Mouse (Mus musculus) small intestine, adult 2 months (tissue): Measurements from ENCODE around the gene Cacna1c. TPM values are rescaled to one million over a fixed set of nuclear protein-coding genes. Genes with fewer than 3 reads are reported as not detected.

Source experiments
- H3K27ac ChIP-seq: fragments of 200-500 bp; 2 replicates; pipeline ENCODE4 v1.5.1; 2012; ENCODE audit warnings: low read depth, low read length, control low read depth, inconsistent platforms; ENCODE audit not compliant: insufficient read depth
- H3K27me3 ChIP-seq: fragments of 200-500 bp; 2 replicates; pipeline ENCODE4 v1.6.1; 2012; ENCODE audit warnings: mild to moderate bottlenecking, moderate library complexity, low read length, inconsistent platforms; ENCODE audit not compliant: control insufficient read depth, insufficient read depth
- H3K36me3 ChIP-seq: fragments of 200-500 bp; 2 replicates; pipeline ENCODE4 v1.6.1; 2012; ENCODE audit warnings: mild to moderate bottlenecking, low read length, control low read depth, inconsistent platforms; ENCODE audit not compliant: control insufficient read depth, insufficient read depth
- H3K4me1 ChIP-seq: fragments of 200-500 bp; 2 replicates; pipeline ENCODE4 v1.6.1; 2012; ENCODE audit warnings: low read length, inconsistent platforms, mixed read lengths; ENCODE audit not compliant: control insufficient read depth, insufficient read depth, insufficient read length
- H3K4me3 ChIP-seq: fragments of 200-500 bp; 2 replicates; pipeline ENCODE4 v1.5.1; 2012; ENCODE audit warnings: low read depth, mild to moderate bottlenecking, control low read depth, inconsistent platforms, low read length, moderate library complexity
- CTCF ChIP-seq: fragments of 200-500 bp; IDR thresholded peaks from 2 replicates; pipeline ENCODE4 v1.5.1; 2012; ENCODE audit warnings: low read depth, mild to moderate bottlenecking, control low read depth, inconsistent platforms, low read length, moderate library complexity, mixed read lengths; ENCODE audit not compliant: insufficient replicate concordance, insufficient read length; ENCODE audit errors: extremely low read depth
- POLR2A ChIP-seq: fragments of 200-500 bp; IDR thresholded peaks from 2 replicates; pipeline ENCODE4 v1.6.1; 2012; ENCODE audit warnings: low read depth, mild to moderate bottlenecking, control low read depth, inconsistent platforms, low read length, moderate library complexity
- WGBS: fragments of 180-500 bp; shearing (Covaris S2); methylation state at CpG from one replicate; pipeline ENCODE4 v1.1.7; 2018; 5-methylcytosine and 5-hydroxymethylcytosine counted together
- polyA plus RNA-seq: library from polyadenylated mRNA; depleted of rRNA; stranded (reverse); fragments of >200 nt; gene quantifications from 2 replicates; pipeline ENCODE4 v1.2.3, GENCODE M21; 2012

Gene Cacna1c
- polyA plus RNA-seq, 1 experiment: 2.6 TPM

DNA sequence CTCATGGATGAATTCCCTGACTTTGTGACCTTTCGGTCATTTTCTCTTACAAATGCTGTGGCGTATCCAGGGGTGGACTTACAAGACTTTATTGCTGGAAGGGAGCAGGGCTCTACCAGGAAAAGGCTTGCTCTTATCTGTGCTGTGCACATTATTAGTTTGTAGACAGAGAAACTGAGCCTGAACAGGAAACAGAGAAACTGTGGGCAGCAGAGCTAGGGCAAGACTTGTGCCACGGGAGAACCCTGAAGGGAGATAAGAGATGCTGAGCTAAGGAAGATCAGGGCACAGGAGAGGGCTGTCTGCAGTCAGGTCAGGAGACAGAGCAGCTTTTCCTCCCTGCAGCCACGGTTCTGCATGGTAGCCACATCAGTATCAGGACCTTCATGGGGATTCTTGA lies 425.1 kb downstream of the Cacna1c start:
- no peak overlapping the region for H3K4me3 ChIP-seq
- H3K27me3 ChIP-seq: no peaks in the 10 kb centered on the region
- no peaks in the 10 kb centered on the region for H3K36me3 ChIP-seq
- WGBS: 58% methylated on average over 4 of the region's 4 CpGs
- no peaks in the 10 kb centered on the region for H3K4me1 ChIP-seq
- H3K27ac ChIP-seq: no peak overlapping the region
- TF ChIP-seq CTCF: no peak
- no peak for TF ChIP-seq POLR2A

DNA sequence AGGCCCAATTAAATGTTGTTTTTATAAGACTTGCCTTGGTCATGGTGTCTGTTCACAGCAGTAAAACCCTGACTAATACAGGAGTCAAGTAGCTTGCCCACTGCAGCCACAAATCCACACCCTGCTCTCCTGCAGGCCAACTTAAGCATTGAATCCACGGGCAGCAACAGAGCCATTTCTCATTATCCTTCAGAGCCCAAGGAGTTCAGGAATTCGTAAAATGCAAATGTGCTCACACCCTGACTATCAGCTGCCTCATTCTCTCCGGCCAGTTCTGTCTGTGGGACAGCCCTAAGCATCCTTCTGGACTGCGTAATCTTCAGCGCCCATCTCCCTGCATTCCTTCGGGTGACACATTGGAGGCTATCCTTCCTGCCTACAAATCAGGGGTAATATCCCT lies 425.8 kb downstream of the Cacna1c start:
- Histone ChIP-seq H3K27me3 (no peaks in the 10 kb centered on the region), H3K4me3 (no peak overlapping the region), H3K4me1 (no peaks in the 10 kb centered on the region), H3K27ac (no peak overlapping the region), H3K36me3 (no peaks in the 10 kb centered on the region)
- 78% methylated on average over 6 of the region's 6 CpGs for WGBS
- TF ChIP-seq CTCF (no peak), POLR2A (no peak)

DNA sequence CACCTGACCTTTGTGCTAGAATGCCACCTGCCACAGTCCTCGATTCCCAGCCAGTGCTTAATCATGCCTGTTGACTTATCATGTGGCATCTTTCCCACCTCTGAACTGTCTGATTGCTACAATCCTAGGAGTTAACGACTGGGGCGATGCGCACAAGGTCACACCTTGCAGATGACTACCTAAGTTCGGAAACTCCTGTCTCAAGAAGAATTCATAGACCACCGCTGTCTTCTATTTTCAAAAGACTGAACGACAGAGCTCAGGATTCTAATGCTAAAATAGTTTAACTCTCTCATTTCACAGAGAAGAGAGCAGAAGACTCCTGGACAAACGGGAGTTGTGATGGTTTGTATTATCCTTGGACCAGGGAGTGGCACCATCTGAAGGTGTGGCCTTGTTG lies 426.4 kb downstream of the Cacna1c start:
- 78% methylated on average over 8 of the region's 8 CpGs for WGBS
- TF ChIP-seq POLR2A (no peak), CTCF (no peak)
- Histone ChIP-seq H3K4me3 (no peak overlapping the region), H3K27me3 (no peaks in the 10 kb centered on the region), H3K27ac (no peak overlapping the region), H3K4me1 (no peaks in the 10 kb centered on the region), H3K36me3 (no peaks in the 10 kb centered on the region)

DNA sequence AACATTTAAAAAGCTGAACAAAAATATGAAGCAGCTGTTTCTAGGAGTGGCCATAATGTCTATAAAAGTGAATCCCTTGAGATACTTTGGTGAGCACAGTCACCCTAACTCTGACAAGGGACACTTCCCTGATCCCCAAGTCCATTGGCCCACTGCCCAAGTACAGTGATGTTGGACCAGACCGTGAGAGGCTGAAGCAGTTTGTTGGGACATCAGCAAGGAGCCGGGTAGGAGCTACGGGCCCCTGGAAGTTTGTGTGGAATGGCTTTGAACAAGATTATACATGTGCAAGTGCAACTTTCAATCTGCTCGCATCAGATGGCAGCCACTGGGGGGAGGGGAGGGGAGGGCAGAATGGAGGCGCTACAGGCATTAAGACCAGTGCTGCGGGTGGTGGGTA lies 428.5 kb downstream of the Cacna1c start:
- 72% methylated on average over 6 of the region's 6 CpGs for WGBS
- no peak for TF ChIP-seq CTCF
- TF ChIP-seq POLR2A: no peak
- no peaks in the 10 kb centered on the region for H3K27me3 ChIP-seq
- H3K27ac ChIP-seq: no peak overlapping the region
- H3K4me1 ChIP-seq: no peaks in the 10 kb centered on the region
- no peaks in the 10 kb centered on the region for H3K36me3 ChIP-seq
- H3K4me3 ChIP-seq: no peak overlapping the region

DNA sequence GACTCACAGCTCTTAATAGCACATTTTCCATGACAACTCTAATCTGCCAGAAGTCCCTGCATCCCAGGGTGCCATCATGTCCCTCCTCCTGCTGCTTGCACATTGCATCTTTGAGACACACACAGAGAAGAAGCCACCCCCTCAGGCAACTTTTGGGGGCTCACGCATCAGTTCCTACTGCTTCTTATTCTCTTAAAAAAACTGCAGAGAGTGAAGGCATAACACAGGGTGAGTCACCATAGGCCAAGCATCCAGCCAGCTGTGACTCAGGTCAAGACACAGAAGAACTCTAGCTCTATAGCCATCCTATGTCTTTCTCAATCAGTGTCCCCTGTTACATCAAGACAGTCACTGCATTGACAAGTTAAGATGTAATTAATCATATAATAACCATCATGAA lies 431.0 kb downstream of the Cacna1c start:
- TF ChIP-seq CTCF (no peak), POLR2A (no peak)
- Histone ChIP-seq H3K4me3 (no peak overlapping the region), H3K27ac (no peak overlapping the region), H3K27me3 (no peaks in the 10 kb centered on the region), H3K4me1 (no peaks in the 10 kb centered on the region), H3K36me3 (no peaks in the 10 kb centered on the region)
- WGBS: 84% methylated on average over 1 of the region's 1 CpGs

DNA sequence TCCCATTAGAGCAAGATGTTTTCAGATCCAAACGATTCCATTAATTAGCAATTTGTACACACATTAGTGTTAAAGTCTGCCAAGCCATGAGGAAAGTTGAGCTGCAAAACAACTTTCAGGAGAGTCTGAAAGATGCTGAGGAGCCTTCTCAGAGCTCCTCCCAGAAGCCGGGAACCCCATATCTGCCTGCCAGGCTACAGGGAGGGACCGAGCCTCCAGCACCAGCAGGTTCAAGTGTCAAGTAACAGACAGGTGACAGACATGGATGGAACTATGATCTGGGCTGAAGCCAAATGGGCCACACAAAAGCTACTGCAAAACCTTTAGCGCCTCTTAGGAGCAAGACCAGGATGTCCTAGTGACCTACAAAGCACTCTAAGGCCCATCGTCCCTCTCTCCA lies 437.2 kb downstream of the Cacna1c start:
- 83% methylated on average over 5 of the region's 5 CpGs for WGBS
- TF ChIP-seq CTCF (no peak), POLR2A (no peak)
- Histone ChIP-seq H3K27me3 (no peaks in the 10 kb centered on the region), H3K4me1 (no peaks in the 10 kb centered on the region), H3K27ac (no peak overlapping the region), H3K4me3 (no peak overlapping the region), H3K36me3 (no peaks in the 10 kb centered on the region)

DNA sequence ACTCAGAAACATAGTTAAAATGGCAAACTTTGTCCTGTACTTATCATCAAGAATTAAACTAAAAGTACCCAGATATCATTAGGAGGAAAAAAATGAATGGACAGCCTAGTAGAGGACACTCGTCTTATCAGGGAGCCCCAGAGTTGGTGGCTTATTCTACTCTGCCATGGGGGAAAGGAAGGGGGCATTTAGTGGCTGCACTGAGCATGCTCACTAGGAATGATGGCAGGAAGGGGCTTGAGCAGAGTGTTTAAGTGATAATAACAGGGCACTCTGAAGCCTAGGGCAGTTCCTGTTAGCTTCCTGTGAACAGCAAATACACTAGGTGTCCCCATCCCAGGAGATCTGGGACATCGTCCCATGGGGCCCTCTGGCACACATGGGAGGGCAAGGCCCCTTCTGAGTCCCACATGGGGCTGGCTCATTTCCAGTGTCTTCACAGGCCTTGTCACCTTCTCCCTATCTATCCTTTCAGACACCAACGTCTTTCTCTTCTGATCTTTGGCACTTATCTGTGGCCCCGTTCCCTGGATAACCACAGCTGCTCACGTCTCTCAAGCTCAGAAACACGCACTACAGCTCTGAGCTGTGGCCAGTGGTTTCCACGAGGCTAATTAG lies 437.8 kb downstream of the Cacna1c start:
- no peaks in the 10 kb centered on the region for H3K4me1 ChIP-seq
- no peak overlapping the region for H3K4me3 ChIP-seq
- TF ChIP-seq POLR2A: no peak
- no peak for TF ChIP-seq CTCF
- no peaks in the 10 kb centered on the region for H3K36me3 ChIP-seq
- 54% methylated on average over 7 of the region's 7 CpGs for WGBS
- H3K27me3 ChIP-seq: no peaks in the 10 kb centered on the region
- H3K27ac ChIP-seq: no peak overlapping the region

DNA sequence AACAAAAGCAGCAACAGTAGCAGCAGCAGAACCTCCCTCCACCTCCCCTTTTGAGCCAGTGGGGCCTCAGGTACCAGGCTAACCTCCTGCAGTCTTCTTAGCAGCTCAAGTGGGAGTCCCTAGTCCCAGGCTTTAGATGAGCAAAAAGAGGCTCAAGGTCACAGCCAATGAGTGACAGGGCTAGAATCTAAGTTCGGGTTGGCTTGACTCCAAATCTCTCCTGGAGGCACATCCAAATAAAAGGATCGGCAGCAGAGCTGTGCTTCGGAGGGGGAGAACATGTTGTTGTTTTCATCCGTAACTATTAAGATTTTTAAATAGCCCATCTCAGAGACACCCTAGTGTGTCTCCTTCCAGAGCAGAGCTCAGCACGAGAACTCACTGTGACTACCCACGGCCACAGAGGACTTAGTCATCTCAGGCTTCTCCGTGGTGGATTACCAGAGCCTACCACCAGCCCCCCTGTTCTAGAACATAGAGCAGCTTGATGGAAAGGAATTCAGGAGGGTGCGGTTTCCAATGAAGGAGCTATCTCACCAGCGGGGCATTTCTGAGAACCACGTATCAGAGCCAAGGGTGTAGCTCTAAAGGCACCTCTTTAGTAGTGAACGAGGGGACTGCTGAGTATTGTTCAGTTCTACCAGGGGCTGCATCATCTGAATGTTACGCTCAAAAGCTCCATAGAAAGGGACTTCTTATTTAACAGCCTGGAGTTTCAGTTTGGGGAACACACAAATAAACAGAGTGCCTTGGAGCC lies 438.5 kb downstream of the Cacna1c start:
- no peak overlapping the region for H3K4me3 ChIP-seq
- WGBS: 74% methylated on average over 12 of the region's 12 CpGs
- H3K27me3 ChIP-seq: no peaks in the 10 kb centered on the region
- no peak overlapping the region for H3K27ac ChIP-seq
- H3K36me3 ChIP-seq: no peaks in the 10 kb centered on the region
- no peak for TF ChIP-seq CTCF
- TF ChIP-seq POLR2A: no peak
- H3K4me1 ChIP-seq: no peaks in the 10 kb centered on the region
